Mouse (Mus musculus) heart, embryonic 13.5 days (tissue): ENCODE measurements around the gene Elf5. TPM values are rescaled to one million over a fixed set of nuclear protein-coding genes. Genes with fewer than 3 reads are reported as not detected.

Source experiments
- ATAC-seq: fragments of 200-750 bp; cut with Nextera tagmentation; 2 replicates; pipeline ENCODE4 v1.8.0; 2017; ENCODE audit warnings: moderate TSS enrichment; ENCODE audit not compliant: insufficient number of reproducible peaks, low FRiP score, low TSS enrichment; ENCODE audit errors: extremely low read depth
- H3K27ac ChIP-seq: fragments of 300-500 bp; sonication (generic); replicated peaks from 2 replicates; pipeline ENCODE4 v1.5.1; 2015; ENCODE audit warnings: moderate library complexity, mild to moderate bottlenecking, inconsistent platforms
- H3K27me3 ChIP-seq: fragments of 300-500 bp; sonication (generic); replicated peaks from 2 replicates; pipeline ENCODE4 v1.6.1; 2015; ENCODE audit warnings: mild to moderate bottlenecking, inconsistent platforms
- H3K36me3 ChIP-seq: fragments of 300-500 bp; sonication (generic); 2 replicates; pipeline ENCODE4 v1.6.1; 2015; ENCODE audit warnings: mild to moderate bottlenecking, inconsistent platforms
- H3K4me1 ChIP-seq: fragments of 300-500 bp; sonication (generic); 2 replicates; pipeline ENCODE4 v1.6.1; 2015; ENCODE audit warnings: inconsistent platforms
- H3K4me2 ChIP-seq: fragments of 300-500 bp; sonication (generic); 2 replicates; pipeline ENCODE4 v1.6.1; 2015; ENCODE audit warnings: inconsistent platforms, mild to moderate bottlenecking, moderate library complexity
- H3K4me3 ChIP-seq: fragments of 300-500 bp; sonication (generic); 2 replicates; pipeline ENCODE4 v1.5.1; 2015; ENCODE audit warnings: moderate library complexity, mild to moderate bottlenecking, inconsistent platforms
- H3K9ac ChIP-seq: fragments of 300-500 bp; sonication (generic); 2 replicates; pipeline ENCODE4 v1.6.1; 2015; ENCODE audit warnings: inconsistent platforms, mild to moderate bottlenecking, moderate library complexity
- H3K9me3 ChIP-seq: fragments of 300-500 bp; sonication (generic); 2 replicates; pipeline ENCODE4 v1.6.1; 2016; ENCODE audit warnings: inconsistent platforms
- WGBS: fragments of 180-500 bp; shearing (Covaris S2); methylation state at CpG from one replicate; pipeline ENCODE4 v1.1.7; 2015; ENCODE audit warnings: mixed read lengths; 5-methylcytosine and 5-hydroxymethylcytosine counted together
- polyA plus RNA-seq: library from polyadenylated mRNA; unstranded; fragments of >200 nt; fragmentation: Nextera tagmentation; extraction: Ambion mirVana; gene quantifications from 2 replicates; pipeline ENCODE4 v1.2.1, GENCODE M21; 2015

Gene Elf5
- polyA plus RNA-seq, 1 experiment from 2014 or later: not detected

DNA sequence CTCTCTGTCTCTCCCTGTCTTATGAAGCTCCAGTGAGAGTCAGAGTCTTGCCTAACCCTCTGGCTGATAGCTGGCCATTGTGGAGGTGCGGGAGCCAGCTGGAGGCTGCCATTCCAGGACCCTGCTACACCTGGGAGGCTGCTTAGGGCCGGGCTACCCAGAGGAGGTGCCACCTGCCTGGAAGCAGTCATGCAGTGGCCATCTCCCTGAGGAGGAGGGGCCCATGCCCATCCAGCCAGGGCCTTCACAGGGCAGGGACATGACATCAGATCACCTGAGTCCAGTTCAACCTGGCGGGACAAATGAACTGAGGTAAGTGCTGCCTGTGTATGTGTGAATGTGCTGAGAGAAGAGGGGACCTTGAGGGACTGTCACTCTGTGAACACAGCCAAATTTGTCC, 328 bp downstream of the Elf5 start:
- ATAC-seq: no peak
- Histone ChIP-seq H3K9me3 (no peaks in the 10 kb centered on the region), H3K36me3 (no peaks in the 10 kb centered on the region), H3K27ac (no peak overlapping the region), H3K27me3 (0 out of 2 replicates have a peak, but pooled peaks cover 3% of the 10 kb centered on the region), H3K9ac (no peak overlapping the region), H3K4me3 (no peak overlapping the region), H3K4me1 (peaks cover 16% of the 10 kb centered on the region), H3K4me2 (no peak overlapping the region)
- WGBS: 75% methylated on average over 3 of the region's 3 CpGs

DNA sequence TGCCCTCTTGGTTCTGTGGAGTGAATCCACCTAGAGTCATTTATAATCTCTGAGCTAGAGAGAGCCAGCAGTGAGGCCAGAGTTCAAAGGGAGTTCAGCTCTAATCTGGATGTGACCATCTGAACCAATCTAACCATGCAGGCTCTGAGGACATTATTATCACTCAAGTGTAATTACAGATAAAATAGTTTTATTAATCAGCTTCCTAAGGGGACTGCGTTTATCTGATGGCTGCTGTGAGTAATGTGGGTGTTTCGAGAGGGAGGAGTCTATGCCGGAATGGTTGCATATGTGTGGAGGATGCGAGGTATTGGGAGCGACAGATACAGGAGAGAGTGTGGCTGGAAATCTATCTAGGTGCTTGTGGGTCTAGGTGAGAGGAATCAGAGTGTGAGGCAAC, 1.9 kb downstream of the Elf5 start:
- H3K9ac ChIP-seq: no peak overlapping the region
- WGBS: 56% methylated on average over 5 of the region's 5 CpGs
- no peak overlapping the region for H3K27ac ChIP-seq
- ATAC-seq: no peak
- H3K4me3 ChIP-seq: no peak overlapping the region
- H3K9me3 ChIP-seq: no peaks in the 10 kb centered on the region
- H3K4me2 ChIP-seq: no peak overlapping the region
- H3K4me1 ChIP-seq: peaks cover 16% of the 10 kb centered on the region
- no peaks in the 10 kb centered on the region for H3K36me3 ChIP-seq
- 0 out of 2 replicates have a peak, but pooled peaks cover 3% of the 10 kb centered on the region for H3K27me3 ChIP-seq

DNA sequence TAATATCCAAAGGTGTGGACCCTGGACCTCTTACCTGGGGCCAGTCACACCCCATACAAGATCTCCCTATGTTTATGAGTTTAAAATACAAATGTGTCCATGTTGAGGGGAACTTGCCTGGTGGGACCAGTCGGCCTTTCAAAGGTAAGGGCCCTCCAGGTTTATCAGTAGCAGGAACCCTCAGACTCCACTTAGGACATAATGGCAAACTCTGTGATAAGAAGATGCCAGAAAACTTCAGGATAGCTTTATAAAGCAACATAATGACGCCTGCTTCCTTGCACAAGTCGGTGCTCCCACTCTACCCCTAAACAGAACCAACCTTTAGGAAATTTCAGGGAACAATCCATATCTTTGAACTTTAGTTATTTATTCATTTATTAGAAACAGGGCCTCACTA, 4.3 kb downstream of the Elf5 start:
- Histone ChIP-seq H3K9me3 (no peaks in the 10 kb centered on the region), H3K9ac (no peak overlapping the region), H3K4me2 (no peak overlapping the region), H3K27me3 (0 out of 2 replicates have a peak, but pooled peaks cover 3% of the 10 kb centered on the region), H3K4me1 (peaks cover 18% of the 10 kb centered on the region), H3K4me3 (no peak overlapping the region), H3K27ac (no peak overlapping the region), H3K36me3 (no peaks in the 10 kb centered on the region)
- 35% methylated on average over 3 of the region's 3 CpGs for WGBS
- no peak for ATAC-seq

DNA sequence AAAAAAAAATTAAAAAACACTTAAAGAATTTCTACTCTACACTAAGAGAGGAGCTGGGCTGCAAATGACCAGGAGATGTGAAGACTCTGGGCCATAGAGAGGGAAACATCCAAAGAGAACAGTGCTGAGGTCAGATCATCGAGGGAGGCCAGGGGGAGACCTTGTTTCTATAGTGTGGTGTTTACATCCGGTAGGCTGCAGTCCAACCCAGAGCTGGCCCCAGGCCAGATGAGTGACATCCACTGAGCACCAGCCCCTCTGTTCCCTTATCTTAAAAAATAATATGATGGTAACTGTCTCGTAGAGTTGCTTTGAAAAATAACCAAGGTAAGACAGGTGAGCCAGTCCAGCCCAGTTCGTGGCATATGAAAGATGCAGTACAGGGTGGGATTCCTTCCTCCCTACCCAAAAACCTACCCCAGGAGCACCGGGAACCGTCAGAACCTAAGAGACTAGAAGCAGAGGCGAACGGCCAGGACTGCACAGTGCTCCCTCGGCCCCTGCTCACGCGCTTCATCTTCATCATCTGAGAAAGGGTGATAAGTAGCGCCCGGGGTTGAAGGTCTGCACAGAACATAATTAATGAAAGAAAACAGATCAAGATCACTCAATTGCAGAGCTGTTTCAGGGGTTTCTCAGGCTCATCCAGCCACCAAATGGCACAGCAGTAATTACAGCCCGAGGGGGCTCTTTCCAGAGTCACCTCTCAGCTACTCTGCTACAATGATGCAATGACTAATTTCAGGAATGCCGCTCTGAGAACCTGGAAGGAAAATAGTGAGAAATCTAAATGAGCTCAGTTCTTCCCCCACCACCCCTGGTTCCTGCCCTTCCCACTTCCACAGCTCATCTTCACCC, 9.4 kb downstream of the Elf5 start:
- Histone ChIP-seq H3K4me3 (no peak overlapping the region), H3K27ac (no peak overlapping the region), H3K36me3 (no peaks in the 10 kb centered on the region), H3K9ac (no peak overlapping the region), H3K4me1 (peaks cover 14% of the 10 kb centered on the region), H3K27me3 (0 out of 2 replicates have a peak, but pooled peaks cover 3% of the 10 kb centered on the region), H3K9me3 (no peaks in the 10 kb centered on the region), H3K4me2 (no peak overlapping the region)
- ATAC-seq: no peak
- WGBS: 51% methylated on average over 15 of the region's 15 CpGs

DNA sequence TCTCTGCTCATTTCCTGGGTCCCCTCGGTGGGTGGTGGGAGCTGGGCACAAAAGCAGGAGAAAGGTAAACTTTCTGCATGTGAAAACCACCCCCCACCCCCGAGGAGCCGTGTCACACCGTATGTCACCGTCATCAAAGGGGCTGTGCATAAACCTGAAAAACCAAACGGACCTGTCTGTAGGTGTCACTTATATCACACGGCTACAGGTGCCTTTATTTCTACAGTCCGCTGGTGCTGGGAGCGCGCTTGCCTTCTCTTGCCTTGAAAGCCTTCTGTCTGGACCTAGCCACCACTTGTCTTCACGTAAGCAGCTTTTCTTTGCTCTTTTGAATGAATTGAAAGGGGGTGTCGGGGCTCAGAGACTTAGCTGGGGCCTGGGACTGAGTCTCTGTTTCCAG, 12.4 kb downstream of the Elf5 start:
- H3K36me3 ChIP-seq: no peaks in the 10 kb centered on the region
- no peak for ATAC-seq
- H3K4me1 ChIP-seq: peaks cover 13% of the 10 kb centered on the region
- 69% methylated on average over 12 of the region's 12 CpGs for WGBS
- H3K4me2 ChIP-seq: peak overlapping the region; percentile 4; the same call in 1 of the 2 replicates
- 0 out of 2 replicates have a peak, but pooled peaks cover 3% of the 10 kb centered on the region for H3K27me3 ChIP-seq
- no peak overlapping the region for H3K4me3 ChIP-seq
- no peak overlapping the region for H3K27ac ChIP-seq
- H3K9me3 ChIP-seq: no peaks in the 10 kb centered on the region
- peak overlapping the region; percentile 24; the same call in 1 of the 2 replicates for H3K9ac ChIP-seq

DNA sequence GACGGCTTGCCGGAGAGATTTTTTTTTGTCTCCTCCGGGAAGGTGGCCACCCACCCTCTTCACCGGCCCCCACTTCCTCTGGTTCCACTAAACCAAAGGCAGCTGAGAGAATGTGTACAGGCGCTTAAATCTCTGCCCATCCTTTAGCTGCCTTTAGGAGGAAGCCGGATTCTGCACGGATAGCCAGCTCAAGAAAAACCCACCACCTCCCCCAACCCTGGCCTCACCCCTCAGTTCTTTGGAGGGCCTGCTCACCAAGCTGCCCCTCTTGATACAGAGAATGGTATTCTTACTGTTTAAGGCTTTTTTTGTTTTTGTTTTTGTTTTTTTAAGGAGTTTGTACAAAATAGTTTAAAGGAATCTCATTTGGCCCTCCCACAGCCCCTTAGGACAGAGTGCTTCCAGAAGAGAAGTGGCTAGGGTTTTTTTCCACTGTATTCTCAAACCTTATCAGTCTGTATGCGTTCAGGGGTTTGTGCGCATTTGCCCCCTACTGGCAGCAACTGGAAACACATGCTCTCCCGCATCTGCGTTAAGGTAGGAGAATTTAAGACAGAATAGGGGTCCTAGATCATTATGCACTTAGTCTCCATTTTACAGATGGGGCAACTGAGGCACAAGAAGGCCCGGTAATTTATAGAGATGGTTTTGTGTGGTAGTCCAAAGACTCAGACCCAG, 13.0 kb downstream of the Elf5 start:
- 22% methylated on average over 12 of the region's 12 CpGs for WGBS
- Histone ChIP-seq H3K27me3 (0 out of 2 replicates have a peak, but pooled peaks cover 3% of the 10 kb centered on the region), H3K9ac (peak overlapping the region; percentile 24; the same call in 1 of the 2 replicates), H3K36me3 (no peaks in the 10 kb centered on the region), H3K4me3 (no peak overlapping the region), H3K4me1 (peaks cover 13% of the 10 kb centered on the region), H3K27ac (no peak overlapping the region), H3K4me2 (peak overlapping the region; percentile 4; the same call in 1 of the 2 replicates), H3K9me3 (no peaks in the 10 kb centered on the region)
- no peak for ATAC-seq

DNA sequence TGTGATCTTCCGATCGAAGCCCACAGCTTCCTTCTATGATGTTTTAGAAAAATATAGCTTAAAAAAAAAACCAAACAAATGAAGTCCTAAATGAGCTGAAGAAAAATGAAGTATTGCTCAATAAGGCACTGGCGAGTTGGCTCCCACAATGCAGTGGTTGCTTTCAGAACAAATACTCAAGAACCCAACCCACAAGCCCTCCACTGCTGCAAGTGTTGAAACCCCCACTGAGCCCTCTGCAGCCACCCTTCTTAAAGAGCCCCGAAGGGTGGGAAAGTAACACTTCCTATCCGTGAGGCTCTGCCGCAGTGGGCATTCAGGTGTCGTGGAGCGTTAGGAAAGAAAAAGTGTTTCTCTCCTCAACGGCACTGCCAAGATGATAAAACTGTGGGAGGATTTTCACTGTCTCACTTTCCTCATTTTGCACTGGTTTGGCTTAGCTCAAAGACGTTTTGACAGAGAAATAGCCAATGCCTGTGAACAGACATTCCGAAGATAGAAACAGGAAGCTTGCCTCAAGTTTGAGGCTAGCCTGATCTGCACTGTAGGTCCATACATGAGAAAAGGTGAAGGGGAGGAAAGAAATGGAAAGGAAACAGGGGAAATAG, 14.1 kb downstream of the Elf5 start:
- ATAC-seq: no peak
- H3K4me2 ChIP-seq: no peak overlapping the region
- H3K27ac ChIP-seq: no peak overlapping the region
- 0 out of 2 replicates have a peak, but pooled peaks cover 9% of the 10 kb centered on the region for H3K27me3 ChIP-seq
- H3K36me3 ChIP-seq: no peaks in the 10 kb centered on the region
- WGBS: 61% methylated on average over 11 of the region's 11 CpGs
- H3K9me3 ChIP-seq: no peaks in the 10 kb centered on the region
- no peak overlapping the region for H3K4me3 ChIP-seq
- H3K9ac ChIP-seq: no peak overlapping the region
- peaks cover 13% of the 10 kb centered on the region for H3K4me1 ChIP-seq

DNA sequence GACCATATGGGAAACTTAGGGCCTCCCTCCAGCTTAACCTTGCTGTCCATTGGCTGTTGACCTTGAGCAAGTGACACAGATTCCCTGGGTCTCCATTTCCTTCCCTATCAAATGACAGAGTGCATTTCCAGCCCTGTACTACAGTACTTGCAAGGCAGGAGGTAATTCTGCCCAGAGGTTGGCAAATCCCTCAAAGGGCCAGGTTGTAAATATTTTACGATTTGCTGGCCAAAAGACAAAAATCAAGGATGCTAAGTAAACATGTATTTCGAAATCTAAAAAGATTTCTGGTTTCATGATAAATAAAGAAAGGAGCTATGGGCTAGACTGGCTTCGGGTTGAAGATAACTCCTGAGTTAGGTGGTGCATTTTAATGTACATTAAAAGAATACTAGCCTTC, 16.9 kb downstream of the Elf5 start:
- no peaks in the 10 kb centered on the region for H3K9me3 ChIP-seq
- peaks cover 18% of the 10 kb centered on the region for H3K4me1 ChIP-seq
- no peak overlapping the region for H3K27ac ChIP-seq
- WGBS: 86% methylated on average over 3 of the region's 3 CpGs
- H3K4me3 ChIP-seq: no peak overlapping the region
- H3K9ac ChIP-seq: no peak overlapping the region
- H3K4me2 ChIP-seq: no peak overlapping the region
- H3K27me3 ChIP-seq: 0 out of 2 replicates have a peak, but pooled peaks cover 9% of the 10 kb centered on the region
- no peaks in the 10 kb centered on the region for H3K36me3 ChIP-seq
- ATAC-seq: no peak

DNA sequence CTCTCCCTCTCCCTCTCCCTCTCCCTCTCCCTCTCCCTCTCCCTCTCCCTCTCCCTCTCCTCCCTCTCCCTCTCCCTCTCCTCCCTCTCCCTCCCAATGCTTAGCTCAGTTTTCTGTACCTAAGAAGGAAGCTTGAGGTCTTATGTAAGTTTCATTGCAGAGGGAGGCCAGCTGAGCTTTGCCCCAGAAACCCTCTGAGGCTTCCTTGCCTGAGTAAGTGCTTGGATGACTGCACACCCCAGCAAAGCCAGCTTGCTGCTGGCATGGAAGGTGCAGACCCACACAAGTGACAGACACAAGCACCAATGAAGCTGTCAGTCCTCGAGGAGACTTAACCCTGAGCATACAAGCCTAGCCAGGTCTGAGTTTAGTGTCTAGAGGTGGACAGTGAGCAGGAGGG, 19.2 kb downstream of the Elf5 start:
- H3K4me1 ChIP-seq: peaks cover 14% of the 10 kb centered on the region
- WGBS: 21% methylated on average over 1 of the region's 1 CpGs
- H3K4me3 ChIP-seq: no peak overlapping the region
- no peak overlapping the region for H3K4me2 ChIP-seq
- no peaks in the 10 kb centered on the region for H3K9me3 ChIP-seq
- H3K27me3 ChIP-seq: 0 out of 2 replicates have a peak, but pooled peaks cover 7% of the 10 kb centered on the region
- no peak for ATAC-seq
- no peaks in the 10 kb centered on the region for H3K36me3 ChIP-seq
- no peak overlapping the region for H3K9ac ChIP-seq
- H3K27ac ChIP-seq: no peak overlapping the region

DNA sequence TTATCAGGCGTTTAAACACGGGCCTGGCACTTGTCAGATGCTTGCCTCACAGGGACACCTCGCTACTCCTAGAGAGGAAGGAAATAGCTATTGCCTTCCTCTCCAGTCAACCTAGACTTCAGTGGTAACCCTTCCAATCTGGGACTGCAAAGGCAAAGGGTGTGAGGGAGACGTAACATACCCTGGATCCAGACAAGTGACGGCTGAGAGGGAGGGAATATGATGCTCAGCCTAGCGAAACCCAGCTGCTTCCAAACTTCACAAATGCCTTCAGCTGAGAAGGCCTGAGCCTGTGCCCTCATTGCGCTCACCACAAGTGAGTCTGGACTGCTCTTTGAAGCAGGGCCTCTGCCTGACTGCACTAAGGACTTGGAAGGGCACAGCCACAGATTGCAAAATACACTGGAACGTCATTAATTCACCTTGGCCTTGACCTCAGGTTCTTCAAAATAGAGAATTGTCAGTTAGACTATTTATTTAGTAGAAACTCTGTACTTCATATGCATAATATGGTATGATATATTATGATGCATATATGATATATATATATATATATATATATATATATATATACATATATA, 21.3 kb downstream of the Elf5 start:
- no peak overlapping the region for H3K4me2 ChIP-seq
- H3K4me1 ChIP-seq: peaks cover 30% of the 10 kb centered on the region

DNA sequence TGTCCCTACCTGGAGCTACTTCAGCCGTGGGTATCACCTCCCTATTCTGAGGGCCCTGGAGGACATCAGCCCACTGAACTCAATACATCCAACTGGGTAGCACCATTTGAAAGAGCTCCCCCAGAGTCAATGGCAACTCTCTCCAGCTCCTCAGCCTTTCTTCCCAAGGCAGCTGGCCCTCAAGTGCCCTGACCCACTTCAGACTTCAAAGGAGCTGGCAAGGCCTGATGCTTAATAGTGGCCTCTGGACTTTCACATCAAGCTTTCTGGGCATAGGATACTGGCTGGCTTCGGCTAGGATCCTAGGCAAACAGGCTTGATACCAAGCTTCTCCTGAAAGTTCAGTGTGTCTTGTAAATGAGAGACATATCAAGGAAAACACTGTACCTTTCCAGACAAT, 23.6 kb downstream of the Elf5 start:
- Histone ChIP-seq H3K27me3 (0 out of 2 replicates have a peak, but pooled peaks cover 2% of the 10 kb centered on the region), H3K36me3 (no peaks in the 10 kb centered on the region), H3K4me1 (peaks cover 42% of the 10 kb centered on the region), H3K9ac (no peak overlapping the region), H3K9me3 (no peaks in the 10 kb centered on the region), H3K4me2 (no peak overlapping the region), H3K4me3 (no peak overlapping the region), H3K27ac (no peak overlapping the region)
- WGBS: 69% methylated on average over 2 of the region's 2 CpGs
- ATAC-seq: no peak

More for the DNA sequence above, 21.3 kb downstream of the Elf5 start:
- ATAC-seq: no peak
- H3K27me3 ChIP-seq: 0 out of 2 replicates have a peak, but pooled peaks cover 6% of the 10 kb centered on the region
- WGBS: 22% methylated on average over 8 of the region's 8 CpGs
- no peak overlapping the region for H3K4me3 ChIP-seq
- H3K27ac ChIP-seq: peak overlapping the region; percentile 62
- H3K9me3 ChIP-seq: no peaks in the 10 kb centered on the region
- H3K9ac ChIP-seq: no peak overlapping the region
- no peaks in the 10 kb centered on the region for H3K36me3 ChIP-seq
